Mouse (Mus musculus) embryonic facial prominence, embryonic 12.5 days (tissue): ENCODE data around the gene Cd80. TPM values are rescaled to one million over a fixed set of nuclear protein-coding genes. Genes with fewer than 3 reads are reported as not detected.

Experiments used
- ATAC-seq: fragments of 200-750 bp; cut with Nextera tagmentation; 2 replicates; pipeline ENCODE4 v1.8.0; 2017; ENCODE audit not compliant: insufficient number of reproducible peaks, insufficient read depth, low FRiP score, low TSS enrichment
- H3K27ac ChIP-seq: fragments of 300-500 bp; sonication (generic); 2 replicates; pipeline ENCODE4 v1.5.1; 2016; ENCODE audit warnings: mild to moderate bottlenecking
- H3K27me3 ChIP-seq: fragments of 300-500 bp; sonication (generic); 2 replicates; pipeline ENCODE4 v1.6.1; 2016; ENCODE audit warnings: mild to moderate bottlenecking, moderate library complexity
- H3K36me3 ChIP-seq: fragments of 300-500 bp; sonication (generic); 2 replicates; pipeline ENCODE4 v1.6.1; 2016; ENCODE audit warnings: mild to moderate bottlenecking
- H3K4me1 ChIP-seq: fragments of 300-500 bp; sonication (generic); 2 replicates; pipeline ENCODE4 v1.6.1; 2016
- H3K4me2 ChIP-seq: fragments of 300-500 bp; sonication (generic); replicated peaks from 2 replicates; pipeline ENCODE4 v1.6.1; 2016; ENCODE audit warnings: mild to moderate bottlenecking, moderate library complexity
- H3K4me3 ChIP-seq: fragments of 300-500 bp; sonication (generic); 2 replicates; pipeline ENCODE4 v1.5.1; 2016; ENCODE audit warnings: mild to moderate bottlenecking
- H3K9ac ChIP-seq: fragments of 300-500 bp; sonication (generic); 2 replicates; pipeline ENCODE4 v1.6.1; 2016; ENCODE audit warnings: mild to moderate bottlenecking, moderate library complexity
- H3K9me3 ChIP-seq: fragments of 300-500 bp; sonication (generic); 2 replicates; pipeline ENCODE4 v1.6.1; 2016; ENCODE audit warnings: mild to moderate bottlenecking, moderate library complexity
- WGBS: fragments of 180-500 bp; shearing (Covaris S2); methylation state at CpG from one replicate; pipeline ENCODE4 v1.1.7; 2016; 5-methylcytosine and 5-hydroxymethylcytosine counted together
- polyA plus RNA-seq: library from polyadenylated mRNA; unstranded; fragments of >200 nt; fragmentation: Nextera tagmentation; extraction: Ambion mirVana; gene quantifications from 2 replicates; pipeline ENCODE4 v1.2.1, GENCODE M21; 2016

Cd80 gene
- polyA plus RNA-seq, 1 experiment from 2014 or later = 0.51 TPM

DNA sequence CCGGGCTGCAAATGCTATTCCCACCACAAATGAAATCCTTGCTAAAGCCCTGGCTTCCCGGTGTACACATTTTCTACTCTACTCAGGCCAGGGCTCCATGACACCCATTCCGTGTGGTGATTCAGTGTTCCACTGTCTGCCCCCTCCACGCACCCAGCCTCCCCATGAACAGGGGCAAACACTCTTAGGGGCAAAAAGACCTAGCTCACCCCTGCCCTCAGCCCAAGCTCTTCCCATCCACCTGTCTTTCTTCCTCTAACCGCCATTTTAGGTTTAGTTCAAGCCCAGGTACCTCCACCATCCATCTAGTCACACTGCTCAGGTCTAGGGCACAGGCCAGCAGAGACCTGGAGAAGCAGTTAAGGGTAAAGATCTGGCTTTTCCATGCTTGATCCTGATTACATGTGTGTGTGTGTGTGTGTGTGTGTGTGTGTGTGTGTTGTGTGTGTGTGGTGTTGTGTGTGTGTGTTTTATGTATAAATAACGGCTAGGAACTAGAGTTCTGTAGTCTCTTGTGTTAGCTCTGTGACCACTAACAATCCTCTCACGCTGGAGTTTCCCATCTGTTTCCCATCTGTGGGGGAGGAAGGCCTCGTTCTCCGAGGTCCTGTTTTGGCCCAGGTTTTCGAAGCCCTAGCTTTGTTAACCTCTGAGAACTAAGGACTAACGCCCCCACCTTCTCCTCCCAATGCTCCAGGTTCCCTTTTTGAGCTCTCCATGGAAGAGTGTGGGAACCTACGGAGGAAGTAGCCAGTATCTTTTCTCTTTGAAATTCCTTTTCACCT lies 3.7 kb upstream of the Cd80 start:
- peak overlapping the region; percentile 78 for H3K4me3 ChIP-seq
- H3K9me3 ChIP-seq = no peaks in the 10 kb centered on the region
- peaks cover 26% of the 10 kb centered on the region for H3K36me3 ChIP-seq
- peak overlapping the region; percentile 84 for H3K9ac ChIP-seq
- ATAC-seq = no peak
- H3K27me3 ChIP-seq = no peaks in the 10 kb centered on the region
- peaks cover 15% of the 10 kb centered on the region for H3K4me1 ChIP-seq
- H3K4me2 ChIP-seq = peak overlapping the region; percentile 71
- 39% methylated on average over 12 of the region's 12 CpGs for WGBS
- H3K27ac ChIP-seq = peak overlapping the region; percentile 88

DNA sequence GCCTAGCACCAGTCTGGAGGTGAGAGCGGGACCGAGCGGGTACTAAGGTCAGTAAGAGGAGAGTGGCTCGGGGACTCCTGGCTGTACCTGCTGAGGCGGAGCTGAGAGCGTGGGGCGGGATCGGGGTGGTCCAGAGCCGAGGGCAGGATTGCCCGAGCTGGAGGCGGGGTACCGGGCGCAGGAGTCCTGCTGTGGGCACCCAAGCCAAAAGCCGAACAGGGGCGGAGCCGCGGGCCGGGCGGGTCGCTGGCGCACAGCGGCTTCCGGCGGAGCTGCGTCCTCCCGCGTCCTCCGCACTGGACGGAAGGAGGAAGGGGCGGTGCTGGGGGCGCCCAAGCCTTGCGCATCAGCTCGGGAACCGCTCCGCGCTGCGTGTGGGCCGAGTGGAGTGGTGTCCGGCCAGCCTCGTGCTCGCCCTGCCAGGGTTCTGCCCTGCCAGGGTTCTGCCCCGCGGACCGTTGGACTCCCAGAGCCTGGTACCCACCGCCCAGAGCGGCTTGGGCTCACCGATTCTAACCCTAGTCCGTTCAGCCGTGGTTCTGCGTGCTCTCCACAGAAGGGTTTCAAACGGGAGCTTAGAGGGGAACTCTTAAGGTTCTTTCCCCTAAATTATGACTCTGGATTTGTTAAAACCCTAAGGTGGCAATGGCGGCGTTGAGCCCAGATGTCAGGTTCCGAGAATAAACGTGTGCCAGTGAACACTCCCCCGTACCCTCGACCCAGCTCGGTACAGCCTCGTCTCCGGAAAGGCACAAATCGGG lies 2.7 kb upstream of the Cd80 start, which contains the start of gene Adprh:
Gene Adprh, minus strand, starts transcription at position 262 of the 761 bp plus-strand sequence.
- no peaks in the 10 kb centered on the region for H3K27me3 ChIP-seq
- H3K9ac ChIP-seq = peak within 1 kb of the TSS; percentile 84
- WGBS = under 1% methylated on average over 50 of the region's 61 CpGs
- peaks cover 15% of the 10 kb centered on the region for H3K4me1 ChIP-seq
- peak; percentile 96 for ATAC-seq
- H3K4me2 ChIP-seq = peak within 1 kb of the TSS; percentile 71
- H3K36me3 ChIP-seq = peaks cover 16% of the 10 kb centered on the region
- H3K4me3 ChIP-seq = peak within 1 kb of the TSS; percentile 78
- H3K9me3 ChIP-seq = no peaks in the 10 kb centered on the region
- H3K27ac ChIP-seq = peak within 1 kb of the TSS; percentile 88

DNA sequence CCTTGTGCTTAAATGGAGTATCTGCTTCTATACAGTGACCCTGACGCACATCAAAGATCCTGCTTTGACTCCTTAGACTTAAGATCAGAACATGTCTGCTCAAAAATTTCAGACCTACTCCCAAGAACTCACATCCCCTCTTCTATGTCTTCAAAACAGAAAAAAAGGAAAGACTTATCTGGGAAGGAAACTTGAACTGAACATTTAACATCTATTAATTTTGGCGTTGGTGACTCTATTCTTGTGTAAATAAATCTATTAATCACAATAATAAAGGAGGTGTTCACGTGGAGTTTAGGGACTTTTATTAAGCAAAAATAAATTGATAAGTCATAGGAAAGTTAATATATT lies 2.2 kb upstream of the Cd80 start:
- no peak for ATAC-seq
- peaks cover 15% of the 10 kb centered on the region for H3K36me3 ChIP-seq
- 28% methylated on average over 3 of the region's 3 CpGs for WGBS
- H3K9me3 ChIP-seq = no peaks in the 10 kb centered on the region
- H3K27ac ChIP-seq = peak overlapping the region; percentile 88
- peaks cover 15% of the 10 kb centered on the region for H3K4me1 ChIP-seq
- no peaks in the 10 kb centered on the region for H3K27me3 ChIP-seq
- peak overlapping the region; percentile 71 for H3K4me2 ChIP-seq
- peak overlapping the region; percentile 78 for H3K4me3 ChIP-seq
- H3K9ac ChIP-seq = peak overlapping the region; percentile 84

DNA sequence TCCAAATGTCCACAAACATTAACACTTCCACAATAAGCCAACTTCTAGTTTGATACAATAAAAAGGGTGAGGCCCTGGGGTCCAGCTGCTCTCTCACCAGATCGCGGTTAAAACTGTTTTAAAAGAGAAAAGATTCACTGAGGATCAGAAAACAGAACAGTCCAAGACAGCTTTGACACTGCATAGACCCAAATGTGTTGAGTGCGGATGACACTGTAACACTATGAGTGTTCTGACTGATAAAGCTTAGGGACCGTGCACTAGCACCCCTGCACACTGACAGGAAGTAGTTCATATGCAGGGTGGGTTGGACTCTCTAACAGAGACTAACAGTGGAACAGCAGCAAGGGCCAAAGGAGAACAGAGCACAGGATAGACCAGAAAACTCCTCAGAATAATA lies 1.4 kb upstream of the Cd80 start:
- 90% methylated on average over 4 of the region's 4 CpGs for WGBS
- no peaks in the 10 kb centered on the region for H3K9me3 ChIP-seq
- peaks cover 15% of the 10 kb centered on the region for H3K36me3 ChIP-seq
- H3K4me1 ChIP-seq = peaks cover 10% of the 10 kb centered on the region
- no peak overlapping the region for H3K4me2 ChIP-seq
- ATAC-seq = no peak
- no peak overlapping the region for H3K27ac ChIP-seq
- no peaks in the 10 kb centered on the region for H3K27me3 ChIP-seq
- no peak overlapping the region for H3K9ac ChIP-seq
- no peak overlapping the region for H3K4me3 ChIP-seq

DNA sequence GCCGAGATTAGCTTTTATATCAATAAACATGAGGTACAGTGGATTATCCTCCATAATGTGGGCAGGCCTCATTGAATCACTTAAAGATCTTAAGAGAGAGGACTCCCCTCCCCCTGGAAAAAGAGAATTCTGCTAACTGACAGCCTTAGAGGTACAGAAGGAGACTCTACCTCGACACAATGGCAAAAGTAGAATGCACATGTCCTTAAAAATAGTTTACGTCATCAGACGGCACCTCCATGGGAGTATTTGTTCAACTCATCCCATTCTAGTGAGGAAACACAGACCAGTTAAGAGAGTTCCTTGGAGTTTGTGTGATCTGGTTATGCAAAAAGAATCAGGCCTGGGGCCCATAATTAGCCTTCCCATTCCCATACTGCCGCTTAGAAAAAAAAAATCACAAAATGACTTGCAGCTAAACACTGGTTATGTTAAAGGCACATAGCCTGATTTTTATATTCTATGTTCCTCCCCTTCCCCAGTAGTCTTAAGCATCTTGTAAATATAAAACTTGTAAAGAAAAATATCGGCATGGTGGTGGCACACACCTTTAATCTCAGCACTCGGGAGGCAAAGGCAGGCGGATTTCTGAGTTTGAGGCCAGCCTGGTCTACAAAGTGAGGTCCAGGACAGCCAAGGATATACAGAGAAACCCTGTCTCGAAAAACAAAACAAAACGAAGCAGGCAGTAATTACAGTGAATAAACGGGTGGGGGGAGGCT lies 667 bp upstream of the Cd80 start:
- Histone ChIP-seq H3K9me3 (no peaks in the 10 kb centered on the region), H3K4me2 (no peak overlapping the region), H3K27ac (no peak overlapping the region), H3K4me1 (peaks cover 8% of the 10 kb centered on the region), H3K4me3 (no peak overlapping the region), H3K36me3 (peaks cover 10% of the 10 kb centered on the region), H3K27me3 (no peaks in the 10 kb centered on the region), H3K9ac (no peak overlapping the region)
- ATAC-seq = no peak
- 72% methylated on average over 11 of the region's 11 CpGs for WGBS

DNA sequence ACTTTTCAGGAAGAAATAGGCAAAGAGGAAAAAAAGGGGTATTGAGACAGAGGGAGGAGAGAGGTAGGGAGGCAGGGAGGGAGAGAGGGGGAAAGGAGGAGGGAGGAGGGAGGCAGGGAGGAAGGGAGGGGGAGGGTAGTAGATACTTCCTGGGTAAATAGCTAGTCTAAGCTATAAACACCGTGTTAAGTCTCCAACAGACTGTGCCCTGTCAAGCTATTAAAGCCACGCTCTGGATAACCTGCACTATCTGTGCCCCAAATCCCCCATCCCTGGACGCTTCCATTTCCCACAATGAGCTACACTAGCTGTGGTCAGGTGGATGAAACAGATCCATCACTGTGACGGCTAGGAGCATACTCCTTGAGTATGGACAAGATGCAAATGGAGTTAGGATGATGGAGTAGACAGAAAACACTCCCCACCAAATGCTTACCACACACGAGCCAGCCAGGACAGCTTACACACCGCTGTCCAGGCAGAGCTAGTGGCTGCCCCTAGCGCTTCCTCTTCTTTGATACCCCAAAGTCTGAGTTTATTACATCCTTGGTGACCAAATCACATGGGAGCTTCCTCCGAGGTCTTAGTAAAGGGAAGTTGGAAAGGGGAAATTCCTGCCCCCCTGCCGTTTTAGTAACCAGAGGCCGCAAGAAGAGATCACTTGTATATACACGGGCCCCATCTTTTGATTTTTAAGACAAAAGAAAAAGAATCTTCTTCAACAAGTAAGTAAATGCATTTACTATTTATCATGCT lies 1.6 kb downstream of the Cd80 start:
- ATAC-seq = no peak
- no peaks in the 10 kb centered on the region for H3K36me3 ChIP-seq
- H3K4me1 ChIP-seq = no peaks in the 10 kb centered on the region
- no peak overlapping the region for H3K27ac ChIP-seq
- no peak overlapping the region for H3K4me2 ChIP-seq
- 58% methylated on average over 11 of the region's 11 CpGs for WGBS
- H3K9ac ChIP-seq = no peak overlapping the region
- H3K9me3 ChIP-seq = no peaks in the 10 kb centered on the region
- H3K27me3 ChIP-seq = no peaks in the 10 kb centered on the region
- H3K4me3 ChIP-seq = no peak overlapping the region

DNA sequence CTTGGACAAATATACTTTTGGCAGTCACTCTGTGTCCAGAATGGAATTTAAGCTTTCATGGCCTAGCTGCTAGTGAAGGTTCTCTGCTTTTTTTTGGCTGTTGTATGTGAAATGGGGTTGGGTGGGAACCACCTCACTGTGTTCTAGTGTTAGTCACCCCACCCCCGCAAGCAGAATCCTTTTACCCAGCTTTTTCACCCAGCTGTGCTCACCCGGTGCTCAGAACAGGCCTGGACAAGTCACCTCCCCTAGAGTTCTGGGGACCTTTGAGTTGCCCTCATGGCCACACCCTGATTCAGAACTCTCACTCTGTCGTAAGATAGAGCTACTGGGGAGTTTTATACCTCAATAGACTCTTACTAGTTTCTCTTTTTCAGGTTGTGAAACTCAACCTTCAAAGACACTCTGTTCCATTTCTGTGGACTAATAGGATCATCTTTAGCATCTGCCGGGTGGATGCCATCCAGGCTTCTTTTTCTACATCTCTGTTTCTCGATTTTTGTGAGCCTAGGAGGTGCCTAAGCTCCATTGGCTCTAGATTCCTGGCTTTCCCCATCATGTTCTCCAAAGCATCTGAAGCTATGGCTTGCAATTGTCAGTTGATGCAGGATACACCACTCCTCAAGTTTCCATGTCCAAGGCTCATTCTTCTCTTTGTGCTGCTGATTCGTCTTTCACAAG lies 3.4 kb downstream of the Cd80 start:
- Histone ChIP-seq H3K27ac (no peak overlapping the region), H3K4me1 (no peaks in the 10 kb centered on the region), H3K4me3 (no peak overlapping the region), H3K4me2 (no peak overlapping the region), H3K9ac (no peak overlapping the region), H3K9me3 (no peaks in the 10 kb centered on the region), H3K27me3 (no peaks in the 10 kb centered on the region), H3K36me3 (no peaks in the 10 kb centered on the region)
- 72% methylated on average over 6 of the region's 6 CpGs for WGBS
- no peak for ATAC-seq

DNA sequence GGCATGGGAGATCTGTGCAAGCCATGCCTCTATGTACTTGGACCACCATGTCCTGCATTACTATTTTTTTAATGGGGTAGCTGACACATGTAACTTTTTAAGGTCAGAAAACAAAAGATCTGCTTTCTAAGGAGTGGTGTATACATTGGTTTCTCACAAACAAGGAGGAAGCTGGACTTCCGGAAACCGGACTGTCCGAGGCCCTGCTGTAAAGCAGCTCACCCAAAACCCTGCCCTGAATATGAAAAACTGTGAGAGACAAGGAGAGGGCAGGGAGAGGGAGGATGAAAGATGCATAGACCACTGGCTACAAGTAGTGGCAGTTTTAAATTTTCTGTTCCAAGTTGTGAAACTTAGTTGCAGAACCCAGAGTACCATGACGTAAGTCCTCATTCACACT lies 4.6 kb downstream of the Cd80 start:
- no peak for ATAC-seq
- H3K4me3 ChIP-seq = no peak overlapping the region
- H3K9me3 ChIP-seq = no peaks in the 10 kb centered on the region
- 89% methylated on average over 4 of the region's 4 CpGs for WGBS
- no peak overlapping the region for H3K9ac ChIP-seq
- H3K4me2 ChIP-seq = no peak overlapping the region
- H3K4me1 ChIP-seq = no peaks in the 10 kb centered on the region
- H3K27me3 ChIP-seq = no peaks in the 10 kb centered on the region
- no peaks in the 10 kb centered on the region for H3K36me3 ChIP-seq
- H3K27ac ChIP-seq = no peak overlapping the region

DNA sequence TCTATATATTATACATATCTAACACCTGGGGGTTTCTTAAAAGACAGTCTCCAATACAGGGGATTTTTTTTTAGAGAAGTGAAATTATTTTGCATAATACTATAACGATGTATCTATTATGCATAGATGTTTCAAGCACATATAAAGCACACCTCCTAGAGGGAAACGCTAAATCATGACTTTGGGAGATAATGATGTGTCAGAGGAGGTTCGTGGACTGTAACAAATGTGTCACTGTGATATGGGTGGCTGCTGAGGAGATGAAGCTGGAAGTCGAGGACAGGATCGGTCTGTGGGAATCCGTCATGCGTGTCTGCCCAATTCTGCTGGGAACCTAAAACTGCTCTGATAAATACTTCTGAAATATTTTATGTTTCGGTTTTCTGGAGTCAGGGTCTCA lies 6.4 kb downstream of the Cd80 start:
- Histone ChIP-seq H3K27me3 (no peaks in the 10 kb centered on the region), H3K4me3 (no peak overlapping the region), H3K4me1 (no peaks in the 10 kb centered on the region), H3K9ac (no peak overlapping the region), H3K27ac (no peak overlapping the region), H3K4me2 (no peak overlapping the region), H3K9me3 (no peaks in the 10 kb centered on the region), H3K36me3 (no peaks in the 10 kb centered on the region)
- no peak for ATAC-seq
- 85% methylated on average over 8 of the region's 8 CpGs for WGBS

DNA sequence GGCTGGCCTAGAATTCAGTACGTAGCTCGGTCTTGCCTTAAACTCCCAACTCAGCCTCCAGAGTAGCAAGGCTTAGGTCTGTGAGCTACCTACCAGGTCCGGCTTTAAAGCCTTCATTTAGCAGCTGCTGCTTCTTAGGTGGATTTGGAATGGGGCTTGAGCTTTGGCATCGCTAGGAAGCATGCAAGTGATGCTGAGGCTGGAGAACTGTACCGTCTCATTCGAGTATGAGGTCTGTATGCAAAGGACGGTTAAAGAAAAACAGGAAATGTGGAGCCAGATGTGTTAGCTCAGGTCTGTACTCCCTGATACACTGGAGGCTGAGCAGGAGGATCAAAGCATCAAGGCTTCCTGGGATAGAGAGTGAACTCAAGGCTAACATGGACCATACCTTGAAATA lies 6.8 kb downstream of the Cd80 start:
- Histone ChIP-seq H3K4me3 (no peak overlapping the region), H3K27me3 (no peaks in the 10 kb centered on the region), H3K4me2 (no peak overlapping the region), H3K9me3 (no peaks in the 10 kb centered on the region), H3K27ac (no peak overlapping the region), H3K9ac (no peak overlapping the region), H3K4me1 (no peaks in the 10 kb centered on the region), H3K36me3 (no peaks in the 10 kb centered on the region)
- no peak for ATAC-seq
- WGBS = 80% methylated on average over 7 of the region's 7 CpGs

DNA sequence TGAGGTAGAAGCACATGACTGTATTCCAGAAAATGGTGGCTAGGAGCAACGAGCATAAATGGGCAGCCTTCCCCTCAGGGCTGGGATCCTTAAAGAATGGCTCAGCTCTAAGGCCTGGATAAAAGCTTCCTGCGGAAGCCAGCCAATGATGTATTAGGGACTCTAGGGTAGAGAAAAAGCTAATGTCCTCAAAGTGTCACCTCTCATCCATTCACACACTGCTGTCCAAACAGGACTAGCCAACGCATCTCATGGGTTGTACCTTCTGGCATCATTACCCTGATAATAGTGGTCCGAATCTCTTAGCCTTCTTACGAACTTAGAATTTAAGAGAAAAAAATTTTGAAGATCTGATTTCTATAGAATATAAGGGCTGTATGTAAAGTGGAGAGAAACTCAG lies 7.9 kb downstream of the Cd80 start:
- no peaks in the 10 kb centered on the region for H3K27me3 ChIP-seq
- H3K4me1 ChIP-seq = no peaks in the 10 kb centered on the region
- ATAC-seq = no peak
- H3K27ac ChIP-seq = no peak overlapping the region
- H3K4me2 ChIP-seq = no peak overlapping the region
- H3K9me3 ChIP-seq = no peaks in the 10 kb centered on the region
- H3K36me3 ChIP-seq = no peaks in the 10 kb centered on the region
- no peak overlapping the region for H3K9ac ChIP-seq
- WGBS = 83% methylated on average over 5 of the region's 5 CpGs
- H3K4me3 ChIP-seq = no peak overlapping the region
